Mouse (Mus musculus) cerebellum, adult 18-20 months (tissue): Measurements from ENCODE around the gene Helz2.
A peak's percentile ranks its signal among the peaks of the same experiment; 100 is the strongest.

Source experiments
- DNase-seq, 2 experiments: peaks; one replicate each; pipeline ENCODE4 v3.0.0; 2021

Helz2 gene

GRCm38 (mm10) chr2:181241602-181242313 is at the start of gene Helz2:
TSS of gene Helz2 (minus strand) at chr2:181242027.
- DNase-seq: no peak

- no peak for DNase-seq
Observed at GRCm38 (mm10) chr2:181290937-181291336, 49.1 kb upstream of the Helz2 start.

- no peak for DNase-seq
Observed at GRCm38 (mm10) chr2:181288691-181289090, 46.9 kb upstream of the Helz2 start.

- DNase-seq: peak; percentile 95
Observed at GRCm38 (mm10) chr2:181287958-181288350, 46.1 kb upstream of the Helz2 start, which contains the start of gene Gmeb2. TSS of gene Gmeb2 (minus strand) at chr2:181288035.

- peak; percentile 77 to 88 for DNase-seq
Observed at GRCm38 (mm10) chr2:181287338-181287957, 45.6 kb upstream of the Helz2 start.

GRCm38 (mm10) chr2:181286629-181287337 is 45.0 kb upstream of the Helz2 start:
- no peak for DNase-seq

- DNase-seq: no peak
Observed at GRCm38 (mm10) chr2:181279968-181280367, 38.1 kb upstream of the Helz2 start.

- no peak for DNase-seq
Observed at GRCm38 (mm10) chr2:181277866-181278265, 36.0 kb upstream of the Helz2 start.

GRCm38 (mm10) chr2:181276766-181277165 is 34.9 kb upstream of the Helz2 start:
- no peak for DNase-seq

- no peak for DNase-seq
Observed at GRCm38 (mm10) chr2:181274639-181275038, 32.8 kb upstream of the Helz2 start.

GRCm38 (mm10) chr2:181273829-181274228 is 32.0 kb upstream of the Helz2 start:
- DNase-seq: no peak

- no peak for DNase-seq
Observed at GRCm38 (mm10) chr2:181272092-181272491, 30.3 kb upstream of the Helz2 start.

- DNase-seq: no peak
Observed at GRCm38 (mm10) chr2:181266839-181267238, 25.0 kb upstream of the Helz2 start.

- no peak for DNase-seq
Observed at GRCm38 (mm10) chr2:181253248-181253647, 11.4 kb upstream of the Helz2 start.

- no peak for DNase-seq
Observed at GRCm38 (mm10) chr2:181251841-181252240, 10.0 kb upstream of the Helz2 start.

GRCm38 (mm10) chr2:181249217-181249616 is 7.4 kb upstream of the Helz2 start:
- DNase-seq: no peak

- no peak for DNase-seq
Observed at GRCm38 (mm10) chr2:181245031-181245430, 3.2 kb upstream of the Helz2 start.

GRCm38 (mm10) chr2:181243706-181244394 is 2.0 kb upstream of the Helz2 start:
- DNase-seq: no peak

- no peak for DNase-seq
Observed at GRCm38 (mm10) chr2:181242314-181242665, 463 bp upstream of the Helz2 start.

- DNase-seq: no peak
Observed at GRCm38 (mm10) chr2:181240806-181241440, 904 bp downstream of the Helz2 start.

- DNase-seq: no peak
Observed at GRCm38 (mm10) chr2:181239261-181239660, 2.6 kb downstream of the Helz2 start.

- DNase-seq: no peak
Observed at GRCm38 (mm10) chr2:181238861-181239260, 3.0 kb downstream of the Helz2 start.

GRCm38 (mm10) chr2:181238091-181238610 is 3.7 kb downstream of the Helz2 start:
- no peak for DNase-seq
